In genomic region chr7:99863362-99863761, GRCm38 (mm10) we compare ENCODE assay signal across 8 mouse cellular contexts. TPM values are rescaled to one million over a fixed set of nuclear protein-coding genes. Genes with fewer than 3 reads are reported as not detected.
DNase-seq lines count a peak whose midpoint lies in the region; ATAC-seq and TF ChIP-seq lines count a peak whose summit lies in the region.

TSS of gene Spcs2 (minus strand) at chr7:99863462.

- WGBS in lung, postnatal 0 days = 39% methylated on average over 7 of the region's 7 CpGs
- WGBS in embryonic facial prominence, embryonic 14.5 days = 52% methylated on average over 7 of the region's 7 CpGs
- 44% methylated on average over 7 of the region's 7 CpGs for WGBS in heart, postnatal 0 days
- 49% methylated on average over 7 of the region's 7 CpGs for WGBS in limb, embryonic 10.5 days
- 37% methylated on average over 7 of the region's 7 CpGs for WGBS in neural tube, embryonic 15.5 days

- H3K36me3 ChIP-seq in lung, postnatal 0 days (ENCODE audit: insufficient read depth, low read length) = no peaks in the 10 kb centered on the region
- H3K36me3 ChIP-seq in embryonic facial prominence, embryonic 14.5 days (ENCODE audit: control insufficient read depth, insufficient read depth, low read length) = no peaks in the 10 kb centered on the region
- H3K36me3 ChIP-seq in heart, postnatal 0 days (replicated peaks; ENCODE audit: control insufficient read depth, insufficient read depth, low read length) = no peaks in the 10 kb centered on the region
- H3K36me3 ChIP-seq in limb, embryonic 10.5 days = no peaks in the 10 kb centered on the region
- H3K36me3 ChIP-seq in neural tube, embryonic 15.5 days = no peaks in the 10 kb centered on the region

- TF ChIP-seq CTCF in lung, postnatal 0 days (IDR thresholded peaks at IDR 0.05) = no peak
- no peak for TF ChIP-seq CTCF in heart, postnatal 0 days (IDR thresholded peaks at IDR 0.05; ENCODE audit: low read depth)

- H3K27ac ChIP-seq in lung, postnatal 0 days (ENCODE audit: low read length) = no peak within 1 kb of the TSS
- H3K27ac ChIP-seq in embryonic facial prominence, embryonic 14.5 days (replicated peaks; ENCODE audit: low read depth, low read length) = no peak within 1 kb of the TSS
- no peak within 1 kb of the TSS for H3K27ac ChIP-seq in heart, postnatal 0 days (ENCODE audit: low read depth)
- H3K27ac ChIP-seq in limb, embryonic 10.5 days = no peak within 1 kb of the TSS
- H3K27ac ChIP-seq in neural tube, embryonic 15.5 days (replicated peaks) = no peak within 1 kb of the TSS

- H3K27me3 ChIP-seq in lung, postnatal 0 days (replicated peaks; ENCODE audit: insufficient read depth, low read length) = no peaks in the 10 kb centered on the region
- H3K27me3 ChIP-seq in embryonic facial prominence, embryonic 14.5 days (replicated peaks; ENCODE audit: control insufficient read depth, insufficient read depth, low read length) = no peaks in the 10 kb centered on the region
- H3K27me3 ChIP-seq in heart, postnatal 0 days (ENCODE audit: control insufficient read depth, insufficient read depth, low read length) = no peaks in the 10 kb centered on the region
- H3K27me3 ChIP-seq in limb, embryonic 10.5 days (ENCODE audit: low read depth, poor library complexity, severe bottlenecking) = no peaks in the 10 kb centered on the region
- no peaks in the 10 kb centered on the region for H3K27me3 ChIP-seq in neural tube, embryonic 15.5 days (replicated peaks)

- DNase-seq in lung, postnatal 0 days (ENCODE audit: low spot score) = no peak
- DNase-seq in lung, postnatal 10 days = no peak
- no peak for DNase-seq in embryonic facial prominence, embryonic 14.5 days (ENCODE audit: low spot score)
- DNase-seq in heart, postnatal 0 days (ENCODE audit: low spot score) = no peak
- DNase-seq in limb, embryonic 10.5 days (ENCODE audit: low spot score) = no peak
- DNase-seq in frontal cortex, postnatal 36 days (ENCODE audit: low spot score in 2 of 2) = no peak
- no peak for DNase-seq in cerebellum, postnatal 4 days (ENCODE audit: low spot score in 2 of 2)

- H3K4me2 ChIP-seq in lung, postnatal 0 days (replicated peaks; ENCODE audit: low read depth, low read length) = no peak within 1 kb of the TSS
- H3K4me2 ChIP-seq in embryonic facial prominence, embryonic 14.5 days (ENCODE audit: low read depth, low read length) = no peak within 1 kb of the TSS
- no peak within 1 kb of the TSS for H3K4me2 ChIP-seq in heart, postnatal 0 days (ENCODE audit: low read depth, low read length)
- H3K4me2 ChIP-seq in neural tube, embryonic 15.5 days = no peak within 1 kb of the TSS

- H3K9ac ChIP-seq in lung, postnatal 0 days (replicated peaks; ENCODE audit: low read depth) = no peak within 1 kb of the TSS
- H3K9ac ChIP-seq in embryonic facial prominence, embryonic 14.5 days (ENCODE audit: low read depth, low read length) = no peak within 1 kb of the TSS
- H3K9ac ChIP-seq in heart, postnatal 0 days (replicated peaks; ENCODE audit: low read depth, low read length) = no peak within 1 kb of the TSS
- no peak within 1 kb of the TSS for H3K9ac ChIP-seq in neural tube, embryonic 15.5 days (replicated peaks)

- TF ChIP-seq EP300 in lung, postnatal 0 days (IDR thresholded peaks at IDR 0.05) = no peak
- TF ChIP-seq EP300 in heart, postnatal 0 days (IDR thresholded peaks at IDR 0.05; ENCODE audit: low read depth) = no peak

- H3K4me3 ChIP-seq in lung, postnatal 0 days (ENCODE audit: low read depth, low read length) = no peak within 1 kb of the TSS
- no peak within 1 kb of the TSS for H3K4me3 ChIP-seq in embryonic facial prominence, embryonic 14.5 days (ENCODE audit: low read depth, low read length)
- H3K4me3 ChIP-seq in heart, postnatal 0 days (ENCODE audit: low read depth, low read length) = no peak within 1 kb of the TSS
- no peak within 1 kb of the TSS for H3K4me3 ChIP-seq in limb, embryonic 10.5 days
- H3K4me3 ChIP-seq in neural tube, embryonic 15.5 days (replicated peaks) = no peak within 1 kb of the TSS

- no peaks in the 10 kb centered on the region for H3K9me3 ChIP-seq in lung, postnatal 0 days (ENCODE audit: low read length)
- H3K9me3 ChIP-seq in embryonic facial prominence, embryonic 14.5 days (ENCODE audit: control insufficient read depth, low read length) = no peaks in the 10 kb centered on the region
- H3K9me3 ChIP-seq in heart, postnatal 0 days (replicated peaks; ENCODE audit: control insufficient read depth, low read length) = no peaks in the 10 kb centered on the region
- H3K9me3 ChIP-seq in limb, embryonic 10.5 days (replicated peaks) = no peaks in the 10 kb centered on the region
- H3K9me3 ChIP-seq in neural tube, embryonic 15.5 days (replicated peaks) = no peaks in the 10 kb centered on the region

- H3K4me1 ChIP-seq in lung, postnatal 0 days (ENCODE audit: insufficient read depth, low read depth, low read length) = peaks cover 3% of the 10 kb centered on the region; the same call in 1 of the 2 replicates
- H3K4me1 ChIP-seq in embryonic facial prominence, embryonic 14.5 days (ENCODE audit: control insufficient read depth, insufficient read depth, low read length) = 0 out of 2 replicates have a peak, but pooled peaks cover 4% of the 10 kb centered on the region
- H3K4me1 ChIP-seq in heart, postnatal 0 days (ENCODE audit: control insufficient read depth, insufficient read depth) = 0 out of 2 replicates have a peak, but pooled peaks cover 5% of the 10 kb centered on the region
- peaks cover 12% of the 10 kb centered on the region; the same call in 1 of the 2 replicates for H3K4me1 ChIP-seq in limb, embryonic 10.5 days
- peaks cover 6% of the 10 kb centered on the region for H3K4me1 ChIP-seq in neural tube, embryonic 15.5 days

- ATAC-seq in lung, postnatal 0 days = no peak
- no peak for ATAC-seq in embryonic facial prominence, embryonic 14.5 days (ENCODE audit: low read depth)
- ATAC-seq in heart, postnatal 0 days (ENCODE audit: insufficient read depth, low read depth) = no peak
- no peak for ATAC-seq in neural tube, embryonic 15.5 days (ENCODE audit: low FRiP score)

RNA-seq across cellular contexts. Expression of gene Spcs2, which starts in this region (rescaled TPM):
- 318 and 342 TPM in 2 replicates for polyA plus RNA-seq in lung, postnatal 0 days (2015; fragmentation: Nextera tagmentation; extraction: Ambion mirVana)
- polyA plus RNA-seq in embryonic facial prominence, embryonic 14.5 days (2014; fragmentation: Nextera tagmentation; extraction: Ambion mirVana) = 290 and 303 TPM in 2 replicates
- 57.2 and 79.1 TPM in 2 replicates for total RNA-seq in heart, postnatal 0 days (2014; rRNA removed; ENCODE audit: low replicate concordance)
- polyA plus RNA-seq in heart, postnatal 0 days (2015; fragmentation: Nextera tagmentation; extraction: Ambion mirVana) = 146 and 155 TPM in 2 replicates
- polyA plus RNA-seq in limb, embryonic 10.5 days (2016; fragmentation: Nextera tagmentation; extraction: Ambion mirVana) = 348 and 375 TPM in 2 replicates
- 284 and 313 TPM in 2 replicates for polyA plus RNA-seq in neural tube, embryonic 15.5 days (2015; fragmentation: Nextera tagmentation; extraction: Ambion mirVana)
